Mouse (Mus musculus): ENCODE measurements at regions not wholly inside any gene's neighbourhood (a gene's known extent, or its start where the extent isn't known, plus 50 kb on each side); places are given as distances from the start of the nearest gene placed in this dataset.
"Not testable (repeated sequence)": the region's sequence is repeated elsewhere in the genome, so short reads cannot be mapped to it uniquely, and the experiment has no call there.

GRCm38 (mm10) chr3:21993961-21994360 lies 82.5 kb upstream of the Tbl1xr1 start:
- DNase-seq (ENCODE audit: low read depth, low spot score) = no peak

- DNase-seq (ENCODE audit: low read depth, low spot score) = no peak
Observed at GRCm38 (mm10) chr3:21995566-21996391, 80.7 kb upstream of the Tbl1xr1 start.

GRCm38 (mm10) chr3:21997387-21997786 lies 79.1 kb upstream of the Tbl1xr1 start:
- DNase-seq (ENCODE audit: low read depth, low spot score) = no peak

GRCm38 (mm10) chr3:22005456-22005855 lies 71.0 kb upstream of the Tbl1xr1 start:
- peak; percentile 94 for DNase-seq (ENCODE audit: low read depth, low spot score)

- peak; percentile 18 for DNase-seq (ENCODE audit: low read depth, low spot score)
Observed at GRCm38 (mm10) chr3:22006113-22006512, 70.3 kb upstream of the Tbl1xr1 start.

- DNase-seq (ENCODE audit: low read depth, low spot score) = no peak
Observed at GRCm38 (mm10) chr3:22006651-22007050, 69.8 kb upstream of the Tbl1xr1 start.

- DNase-seq (ENCODE audit: low read depth, low spot score) = peak; percentile 12
Observed at GRCm38 (mm10) chr3:22007736-22008135, 68.7 kb upstream of the Tbl1xr1 start.

- no peak for DNase-seq (ENCODE audit: low read depth, low spot score)
Observed at GRCm38 (mm10) chr3:22008432-22008831, 68.0 kb upstream of the Tbl1xr1 start.

GRCm38 (mm10) chr3:22009898-22010699 lies 66.4 kb upstream of the Tbl1xr1 start:
- no peak for DNase-seq (ENCODE audit: low read depth, low spot score)

- not testable (repeated sequence) for DNase-seq (ENCODE audit: low read depth, low spot score)
Observed at GRCm38 (mm10) chr3:22010700-22010991, 65.8 kb upstream of the Tbl1xr1 start.

- DNase-seq (ENCODE audit: low read depth, low spot score) = no peak
Observed at GRCm38 (mm10) chr3:22021360-22021935, 55.0 kb upstream of the Tbl1xr1 start.

GRCm38 (mm10) chr3:22022418-22022817 lies 54.0 kb upstream of the Tbl1xr1 start:
- no peak for DNase-seq (ENCODE audit: low read depth, low spot score)

- DNase-seq (ENCODE audit: low read depth, low spot score) = peak; percentile 42
Observed at GRCm38 (mm10) chr3:22023049-22023448, 53.4 kb upstream of the Tbl1xr1 start.

- DNase-seq (ENCODE audit: low read depth, low spot score) = no peak
Observed at GRCm38 (mm10) chr3:22023551-22023950, 52.9 kb upstream of the Tbl1xr1 start.

- DNase-seq (ENCODE audit: low read depth, low spot score) = peak; percentile 19
Observed at GRCm38 (mm10) chr3:22024200-22024599, 52.3 kb upstream of the Tbl1xr1 start.

GRCm38 (mm10) chr3:22025119-22025518 lies 51.3 kb upstream of the Tbl1xr1 start:
- peak; percentile 92 for DNase-seq (ENCODE audit: low read depth, low spot score)

- peak; percentile 35 for DNase-seq (ENCODE audit: low read depth, low spot score)
Observed at GRCm38 (mm10) chr3:22025615-22026014, 50.8 kb upstream of the Tbl1xr1 start.

Data from R1 (cell line).